Mouse (Mus musculus) hindlimb bud, embryonic 11.5 days (tissue): ENCODE data around the gene Fchsd2.
"Not testable (repeated sequence)": the region's sequence is repeated elsewhere in the genome, so short reads cannot be mapped to it uniquely, and the experiment has no call there.

Source experiments
- DNase-seq: peaks from one replicate; pipeline ENCODE4 v3.0.0-alpha.2; 2012; ENCODE audit warnings: low read depth, low spot score; ENCODE audit errors: extremely low spot score

Gene Fchsd2

DNA sequence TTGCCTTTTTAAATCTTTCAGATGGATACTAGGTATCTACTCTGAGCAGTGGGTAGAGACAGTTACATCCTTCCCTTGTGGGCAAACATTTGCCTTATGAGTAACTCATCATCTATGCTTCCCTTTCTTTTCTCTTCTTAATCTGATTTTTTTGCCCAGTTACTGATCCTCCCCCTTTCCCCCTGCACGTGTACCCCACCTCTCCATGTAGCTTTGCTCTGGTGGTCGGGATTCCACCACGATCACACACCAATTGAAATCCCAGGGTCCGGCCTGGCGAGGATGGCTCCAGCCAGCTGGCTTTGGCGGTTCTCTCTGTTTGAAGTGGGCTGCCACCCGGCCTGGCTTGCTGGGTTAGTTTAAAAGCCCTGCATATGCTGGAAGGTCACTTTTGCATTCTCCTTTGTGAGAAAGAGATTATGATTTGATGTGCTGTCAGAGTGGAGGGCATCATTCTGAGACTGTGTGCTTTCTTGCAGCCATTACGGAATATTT, 17.2 kb downstream of the Fchsd2 start:
- DNase-seq = no peak

DNA sequence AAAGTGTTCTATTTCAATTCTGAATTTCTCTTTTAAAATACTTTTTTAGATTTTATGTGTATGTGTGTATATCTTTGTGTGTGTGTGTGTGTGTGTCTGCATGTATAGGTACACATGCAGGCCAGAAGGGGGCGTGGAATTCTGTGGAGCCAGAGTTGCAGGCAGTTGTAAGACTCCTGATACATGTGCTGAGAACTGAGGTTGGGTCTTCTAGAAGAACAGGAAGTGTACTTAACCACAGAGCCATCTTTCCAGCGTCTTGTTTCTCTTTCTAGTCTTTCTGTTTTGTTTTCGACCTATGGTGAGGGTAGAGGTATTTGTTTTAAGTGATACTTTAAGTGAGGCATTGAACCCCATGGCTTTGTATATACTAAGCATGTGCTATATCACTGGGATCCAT, 20.7 kb downstream of the Fchsd2 start:
- DNase-seq = no peak

DNA sequence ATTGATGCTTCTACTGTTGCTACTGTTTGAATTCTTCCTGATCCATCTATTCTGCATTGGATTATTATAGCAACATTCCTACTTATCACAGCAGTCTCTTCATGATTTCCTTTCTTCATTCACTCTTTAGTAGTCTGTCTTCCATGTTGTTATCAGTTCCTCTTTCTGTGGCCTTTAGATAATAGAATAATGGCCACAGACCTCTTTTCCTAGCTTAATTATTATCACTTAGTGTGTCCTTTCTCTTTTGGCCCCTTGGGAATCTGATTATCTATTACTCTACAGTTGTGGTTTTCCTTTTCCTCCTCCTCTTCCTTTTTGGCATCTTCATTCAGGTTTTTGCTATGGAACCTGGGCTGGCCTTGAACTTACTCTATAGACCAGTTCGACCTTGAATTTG, 21.7 kb downstream of the Fchsd2 start:
- DNase-seq = no peak

DNA sequence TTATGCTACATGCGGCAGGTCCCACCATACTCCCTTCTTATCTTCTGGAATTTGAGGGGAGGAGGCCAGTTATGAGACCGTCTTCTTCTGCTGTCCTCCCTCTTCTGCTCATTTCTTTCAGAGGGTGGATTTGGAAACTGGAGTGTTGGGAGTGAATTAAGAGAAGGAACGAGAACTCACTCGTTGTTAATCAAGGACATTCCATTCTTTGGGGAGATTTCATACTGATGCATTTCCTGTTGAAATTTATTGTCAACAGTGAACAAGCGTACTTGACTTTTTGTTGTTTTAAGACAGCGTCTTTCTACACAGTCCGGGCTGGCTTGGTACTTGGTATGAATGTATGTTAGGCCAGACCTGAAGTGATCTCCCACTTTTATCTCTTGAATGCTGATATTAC, 26.7 kb downstream of the Fchsd2 start:
- no peak for DNase-seq

DNA sequence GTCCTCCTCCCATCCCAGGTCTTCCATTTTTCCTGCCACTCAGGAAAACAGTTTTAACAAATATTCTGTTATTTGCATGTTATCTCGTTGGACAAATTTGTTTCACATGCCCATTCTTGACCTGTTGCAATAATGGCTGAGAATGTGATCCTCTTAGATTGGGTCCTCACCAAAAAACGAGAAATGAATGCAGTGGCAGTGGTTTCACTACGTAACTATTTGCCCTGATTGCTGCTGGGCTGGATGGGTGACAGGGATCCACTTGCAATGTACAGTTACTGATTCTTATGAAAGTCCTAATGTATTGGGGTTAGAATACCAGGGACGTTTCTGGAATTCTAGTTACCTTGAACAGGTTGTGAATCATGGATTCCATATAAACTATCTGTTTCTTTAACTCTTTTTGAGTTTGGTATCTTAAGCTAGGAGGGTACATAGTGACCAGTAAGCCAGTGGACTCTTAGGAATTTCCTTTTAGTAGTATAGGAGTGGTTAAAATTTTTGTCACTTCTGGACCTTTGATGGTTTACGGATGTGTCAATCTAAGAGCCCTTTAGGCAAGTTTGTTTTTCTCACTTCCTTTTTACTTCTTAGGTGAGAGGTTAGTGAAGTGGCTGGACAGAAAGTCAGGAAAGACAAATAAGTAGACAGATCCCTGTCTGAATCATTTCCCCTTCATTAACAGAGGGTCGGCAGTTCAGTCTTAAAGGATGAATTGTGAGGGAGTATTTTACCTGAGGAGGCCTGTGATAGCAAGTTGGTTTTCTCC, 31.1 kb downstream of the Fchsd2 start:
- no peak for DNase-seq

DNA sequence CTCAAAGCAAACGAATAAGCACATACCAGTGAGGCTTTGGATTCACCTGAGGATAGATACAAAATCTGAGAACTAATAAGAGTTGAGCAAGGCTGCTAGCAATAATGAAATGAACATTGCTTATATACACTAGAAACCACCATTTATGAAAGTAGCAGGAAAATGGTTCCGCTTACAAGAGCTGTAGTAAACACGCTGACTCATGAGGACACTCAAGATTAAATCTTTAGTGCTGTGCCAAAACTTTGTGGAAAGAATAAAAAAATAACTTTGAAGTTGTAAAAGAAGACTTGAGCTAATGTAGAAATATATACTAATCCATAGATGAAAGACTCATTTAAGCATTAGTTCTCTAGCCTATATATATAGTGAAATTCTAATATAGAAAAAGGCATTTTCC, 35.1 kb downstream of the Fchsd2 start:
- DNase-seq = no peak

DNA sequence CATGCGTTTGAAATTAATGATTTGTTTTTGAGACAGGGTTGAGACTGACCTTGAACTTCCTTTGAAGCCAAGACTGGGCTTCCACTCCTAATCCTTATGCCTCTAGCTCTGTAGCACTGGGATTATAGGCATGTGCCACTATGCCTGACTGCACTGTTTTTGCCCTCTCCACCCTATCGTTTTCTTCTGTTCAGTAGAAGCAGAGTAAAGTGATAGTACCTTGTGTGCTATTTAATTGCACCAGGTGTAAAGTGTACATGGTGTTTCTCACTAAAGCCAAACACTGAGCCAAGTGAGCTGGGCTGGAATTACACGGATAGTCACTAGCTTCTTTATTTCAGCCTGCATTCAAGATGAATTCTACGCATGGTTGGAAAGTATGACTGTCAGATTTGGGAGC, 35.9 kb downstream of the Fchsd2 start:
- DNase-seq = no peak

DNA sequence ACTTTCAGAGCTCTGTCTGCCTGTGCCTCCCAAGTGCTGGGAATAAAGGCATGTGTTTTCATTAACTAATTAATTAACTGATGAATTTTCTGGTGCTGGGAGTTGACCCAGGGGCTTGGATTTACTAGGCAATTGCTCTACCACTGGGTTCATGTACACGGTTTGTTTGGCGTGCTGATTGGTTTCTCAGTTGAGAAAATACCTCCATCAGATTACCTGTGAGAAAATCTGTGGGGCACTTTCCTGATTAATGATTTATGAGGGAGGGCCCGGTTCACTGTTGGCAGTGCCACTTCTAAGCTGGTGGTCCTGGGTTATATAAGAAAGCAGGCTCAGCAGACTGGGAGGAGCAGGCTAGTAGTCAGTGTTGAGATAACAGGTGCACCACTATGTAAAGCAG, 38.0 kb downstream of the Fchsd2 start:
- DNase-seq = no peak

DNA sequence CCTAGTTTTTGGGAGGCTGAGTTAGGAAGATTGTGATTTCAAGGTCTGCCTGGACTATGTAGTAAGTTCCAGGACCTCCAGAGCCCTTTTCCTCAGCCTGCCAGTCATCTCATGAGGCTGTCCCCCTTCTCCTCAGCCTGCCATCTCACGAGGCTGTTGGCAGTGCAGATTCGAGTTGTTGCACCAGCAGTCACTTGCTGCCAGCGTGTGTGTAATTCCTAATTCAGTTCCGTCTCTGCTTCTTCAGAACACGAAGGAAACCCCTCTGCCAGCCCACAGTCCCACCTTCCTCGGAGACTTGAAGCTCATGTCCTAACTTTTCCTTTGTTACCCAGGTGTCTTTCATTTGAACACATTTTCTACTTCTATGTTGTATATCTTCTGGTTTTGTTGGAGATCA, 38.6 kb downstream of the Fchsd2 start:
- no peak for DNase-seq

DNA sequence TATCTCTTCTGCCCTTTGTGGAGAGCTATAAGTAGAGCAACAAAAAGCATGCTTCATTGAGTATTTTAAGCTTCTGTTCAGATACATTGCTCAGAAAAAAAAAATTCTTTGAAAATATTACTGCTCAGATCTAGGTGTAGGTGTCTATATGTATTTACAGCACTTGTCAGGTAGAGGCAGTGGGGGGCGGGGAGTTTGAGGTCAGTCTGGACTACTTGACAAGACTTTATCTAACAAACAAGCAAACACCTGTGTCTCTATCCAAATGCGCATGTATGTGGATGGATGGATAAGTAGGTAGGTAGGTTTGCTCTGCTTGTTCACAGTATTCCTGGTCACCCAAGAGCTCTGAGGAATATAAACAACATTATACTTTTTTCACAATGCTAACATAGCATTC, 40.9 kb downstream of the Fchsd2 start:
- no peak for DNase-seq

DNA sequence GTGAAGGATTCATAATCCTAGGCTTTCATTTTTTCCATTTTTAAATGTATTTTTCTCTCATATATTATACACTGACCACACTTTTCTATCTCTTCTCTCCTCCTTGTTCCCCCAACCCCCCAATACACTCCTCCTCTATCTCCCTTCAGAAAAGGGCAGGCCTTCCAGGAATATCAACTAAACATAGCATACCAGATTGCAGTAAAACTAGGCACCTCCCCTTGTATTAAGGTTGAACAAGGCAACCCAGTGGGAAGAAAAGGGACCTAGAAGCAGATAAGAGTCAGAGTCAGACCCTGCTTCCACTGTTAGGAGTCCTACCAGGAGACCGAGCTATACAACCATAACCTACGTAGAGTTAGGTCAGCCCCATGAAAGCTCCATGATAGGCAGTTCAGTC, 41.5 kb downstream of the Fchsd2 start:
- no peak for DNase-seq

DNA sequence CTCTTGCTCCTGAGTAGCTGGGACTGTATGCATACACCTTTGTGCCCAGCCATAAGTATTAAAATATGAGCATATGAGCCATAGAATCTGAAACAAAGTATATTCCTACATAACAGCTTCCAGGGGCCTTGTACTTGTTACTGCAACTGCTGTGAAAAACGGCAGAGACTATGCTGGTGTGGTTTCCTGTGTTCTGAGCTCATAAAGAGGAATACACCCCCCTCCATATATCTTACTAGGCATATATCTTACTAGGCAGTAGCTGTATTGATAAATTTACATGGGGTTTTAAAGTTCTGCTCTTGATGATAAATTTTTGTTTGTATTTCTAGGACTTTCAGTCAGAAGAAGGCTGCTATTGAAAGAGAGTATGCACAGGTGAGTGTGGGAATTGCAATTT, 46.2 kb downstream of the Fchsd2 start:
- DNase-seq = no peak

DNA sequence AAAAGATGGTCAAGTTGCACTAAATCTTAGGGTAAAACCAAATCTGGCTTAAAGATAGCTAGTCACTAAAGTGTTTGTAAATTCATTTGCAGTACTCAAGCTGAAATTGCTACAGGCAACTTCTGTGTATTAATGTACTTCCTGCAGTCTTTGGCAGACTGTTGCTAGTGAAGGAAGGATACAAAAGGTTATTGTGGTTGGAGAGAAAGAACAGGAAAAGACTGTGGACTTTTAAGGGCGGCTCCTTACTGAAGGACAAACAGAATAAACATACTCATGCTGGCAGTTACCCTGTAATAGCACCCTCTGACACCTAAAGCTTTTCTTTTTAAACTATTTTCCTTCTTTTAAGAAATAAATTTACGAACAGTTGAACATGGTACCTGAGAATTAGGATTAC, 50.2 kb downstream of the Fchsd2 start:
- DNase-seq = no peak

DNA sequence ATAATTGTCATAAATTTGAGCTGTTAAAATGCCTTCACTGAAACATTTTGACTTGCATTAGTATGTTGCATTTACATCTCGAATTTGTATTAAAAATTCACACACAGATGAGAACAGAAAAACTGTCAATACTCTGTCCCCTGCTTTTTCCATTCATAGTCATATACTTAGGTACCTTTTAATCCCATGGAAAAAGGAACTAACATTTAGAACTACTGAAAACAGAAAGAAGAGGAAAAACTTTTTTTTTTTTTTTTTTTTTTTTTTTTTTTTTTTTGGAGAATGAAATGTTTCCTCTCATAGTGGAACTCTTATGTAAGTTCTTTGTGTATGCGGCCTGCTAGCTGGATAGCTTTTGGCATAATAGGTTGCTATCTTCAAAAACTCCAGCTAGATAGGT, 51.6 kb downstream of the Fchsd2 start:
- DNase-seq = no peak

DNA sequence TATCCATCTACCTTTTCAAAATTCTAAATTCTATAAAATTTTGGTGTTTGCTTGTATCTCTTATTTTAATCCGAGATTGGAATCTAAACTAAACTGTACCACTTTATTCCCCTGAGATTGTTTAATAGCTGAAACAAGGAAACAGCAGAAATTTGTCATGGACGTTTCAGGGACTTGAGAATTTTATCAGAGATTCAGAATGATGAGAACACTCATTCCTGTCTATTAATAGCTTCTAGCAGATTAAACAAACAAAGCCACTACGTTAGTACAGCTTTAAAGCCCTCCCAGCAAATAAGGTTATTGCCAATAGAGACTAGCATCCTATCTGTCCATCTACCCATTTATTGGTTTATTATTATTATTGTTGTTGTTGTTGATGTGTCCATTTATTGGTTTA, 56.4 kb downstream of the Fchsd2 start:
- DNase-seq = no peak

DNA sequence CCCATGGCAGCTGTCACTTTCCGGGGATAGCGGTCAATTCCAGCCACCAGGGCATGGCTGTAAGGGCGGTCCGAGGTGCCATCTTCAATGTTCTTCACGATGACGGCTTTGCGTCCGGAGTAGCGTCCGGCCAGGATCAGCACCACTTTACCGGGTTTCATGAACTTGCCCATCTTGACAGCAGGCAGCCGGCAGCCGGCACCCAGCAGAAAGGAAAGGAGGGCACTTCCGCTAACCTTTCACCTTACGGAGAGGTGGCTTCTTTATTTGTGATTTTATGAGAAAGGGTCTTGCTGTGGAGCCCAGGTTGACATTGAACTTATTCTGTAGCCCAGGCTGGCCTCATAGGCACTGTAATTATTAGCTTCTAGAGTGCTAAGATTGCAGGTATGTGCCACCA, 62.2 kb downstream of the Fchsd2 start:
- DNase-seq = not testable (repeated sequence)

DNA sequence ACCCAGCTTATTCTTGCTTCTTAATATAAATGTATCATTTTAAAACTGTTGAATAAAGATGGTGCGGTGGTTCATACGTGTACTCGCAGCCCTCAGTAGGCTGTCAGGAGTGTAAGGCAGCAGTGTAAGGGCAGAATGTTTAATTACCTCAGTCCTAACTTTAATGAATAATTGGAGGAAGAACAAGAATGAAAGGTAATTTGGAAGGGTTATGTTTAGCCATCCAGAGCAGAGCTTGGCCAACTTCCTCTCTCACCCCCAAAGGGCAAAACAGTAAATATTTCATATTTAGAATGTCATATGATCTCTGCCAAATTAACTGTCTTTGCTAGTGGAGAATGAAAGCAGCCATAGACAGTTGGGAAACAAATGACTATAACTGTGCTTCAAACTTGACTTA, 62.6 kb downstream of the Fchsd2 start:
- DNase-seq = no peak

DNA sequence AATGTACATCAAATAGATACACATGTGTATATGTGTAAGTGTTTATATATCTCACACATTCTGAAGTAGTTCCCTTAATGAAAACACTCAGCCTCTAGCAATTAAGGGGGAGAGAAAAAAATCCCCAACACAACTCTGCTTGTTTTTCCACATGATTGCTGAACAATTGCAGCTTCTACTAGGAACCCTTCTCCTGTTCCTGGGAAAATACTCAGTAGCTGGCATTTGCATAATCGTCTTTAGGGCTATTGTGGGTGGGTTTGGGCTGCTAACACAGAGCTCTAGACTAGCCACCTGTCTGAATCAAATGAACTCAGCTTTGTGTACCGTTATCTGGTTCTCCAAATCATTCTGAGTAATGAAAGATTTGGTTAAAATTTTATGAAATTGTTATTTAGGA, 67.6 kb downstream of the Fchsd2 start:
- DNase-seq = no peak

DNA sequence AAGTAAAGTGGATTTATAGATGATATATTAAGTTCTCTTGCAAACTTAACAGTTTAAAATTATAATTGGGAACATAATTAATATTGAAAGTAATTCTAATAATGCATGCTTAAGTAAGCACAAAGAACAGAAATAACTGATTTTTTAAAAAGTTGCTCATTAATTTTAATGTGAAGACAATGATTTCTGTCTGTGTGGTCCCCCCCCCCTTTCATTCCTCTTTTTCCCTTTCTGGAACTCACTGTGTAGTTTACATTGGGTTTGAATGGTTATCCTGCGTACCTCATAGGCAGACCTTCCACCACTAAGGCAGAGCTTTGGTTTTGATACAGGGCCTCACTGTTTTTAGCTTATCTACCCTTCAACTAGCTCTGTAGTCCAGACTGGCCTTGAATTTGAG, 70.1 kb downstream of the Fchsd2 start:
- no peak for DNase-seq

DNA sequence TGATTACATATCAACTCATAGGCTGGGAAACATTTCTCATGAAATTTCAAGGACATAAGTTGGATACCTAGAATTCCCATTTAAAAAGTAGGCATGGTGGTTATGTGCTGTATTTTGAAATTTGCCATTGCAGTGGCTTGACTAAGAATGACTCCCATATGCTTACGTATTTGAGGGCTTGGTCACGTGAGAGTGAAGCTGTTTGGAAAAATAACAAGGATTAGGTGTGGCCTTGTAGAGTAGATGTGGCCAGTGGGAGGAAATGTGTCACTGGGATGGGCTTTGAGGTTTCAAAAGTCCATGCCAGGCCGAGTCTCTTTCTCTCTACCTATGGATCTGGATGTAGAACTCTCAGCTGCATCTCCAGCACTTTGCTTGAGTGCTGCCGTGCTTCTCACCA, 71.2 kb downstream of the Fchsd2 start:
- no peak for DNase-seq

DNA sequence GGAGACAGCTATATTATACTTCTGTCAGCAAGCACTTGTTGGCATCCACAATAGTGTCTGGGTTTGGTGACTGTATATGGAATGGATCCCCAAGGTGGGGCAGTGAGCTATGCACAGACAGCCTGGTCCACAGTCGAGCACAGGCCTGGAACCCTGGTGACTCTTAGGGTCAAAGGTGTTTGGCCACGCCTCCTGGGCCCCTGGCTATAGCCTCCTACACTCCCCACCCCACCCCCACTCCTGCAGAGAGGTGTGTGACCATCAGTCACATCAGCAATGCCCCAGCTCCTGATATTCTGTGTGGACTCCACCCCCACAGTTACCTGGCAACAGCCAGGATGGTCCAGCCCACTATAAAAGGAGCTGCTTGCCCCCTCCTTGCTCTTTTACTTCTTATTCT, 73.9 kb downstream of the Fchsd2 start:
- DNase-seq = no peak

DNA sequence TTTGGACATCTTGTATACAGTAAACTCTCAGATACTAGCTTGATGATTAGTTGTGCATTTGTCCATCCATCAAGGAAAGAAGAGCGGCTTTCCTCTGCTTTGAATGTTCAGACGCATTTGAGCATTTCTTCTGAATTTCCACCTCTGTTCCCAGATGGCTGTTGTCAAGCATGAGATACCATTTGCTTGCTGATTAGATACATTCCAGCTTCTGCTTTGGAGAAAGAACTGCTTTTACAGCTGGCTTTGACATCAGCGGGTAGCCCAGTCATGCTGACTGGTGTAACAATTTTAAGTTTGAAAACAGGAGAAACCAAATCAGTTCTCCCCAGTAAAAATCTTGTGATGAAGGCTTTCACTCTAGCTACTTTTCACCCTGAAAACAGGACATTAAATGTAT, 77.8 kb downstream of the Fchsd2 start:
- DNase-seq = no peak

DNA sequence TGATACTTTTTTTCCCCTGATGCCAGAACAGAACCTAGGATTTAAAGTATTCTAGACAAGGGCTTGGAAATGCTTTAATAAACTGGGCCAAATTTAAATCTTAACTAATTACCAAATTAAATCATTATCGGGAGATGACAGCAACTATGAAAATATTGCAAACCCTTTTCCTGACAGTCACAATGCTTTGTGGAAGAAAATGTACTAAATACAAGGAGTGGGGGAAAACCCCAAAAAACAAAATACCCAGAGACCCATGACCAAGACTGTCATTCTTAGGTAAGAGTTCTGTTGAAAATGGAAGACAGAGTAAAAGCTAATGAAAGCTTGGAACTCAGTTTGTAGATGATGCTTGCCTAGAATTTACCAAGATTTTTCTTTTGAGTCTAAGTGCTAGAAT, 78.3 kb downstream of the Fchsd2 start:
- no peak for DNase-seq
